Mouse (Mus musculus): ENCODE results near the gene Ceacam13.

GRCm38 (mm10) chr7:18065629-18066028 lies 55.9 kb downstream of the Ceacam13 start, which contains the start of gene Ceacam12:
- no peak for TF ChIP-seq POLR2A (IDR thresholded peaks at IDR 0.05; ENCODE audit: borderline replicate concordance, extremely low read depth, insufficient read depth, insufficient read length, poor library complexity, severe bottlenecking)
- TF ChIP-seq CTCF (IDR thresholded peaks at IDR 0.05; ENCODE audit: borderline replicate concordance, extremely low read depth, insufficient read depth, insufficient read length) = no peak

Data from brain, embryonic 14.5 days (tissue).